ENCODE assay signal across 21 mouse cellular contexts in genomic region chr15:3396149-3396548, GRCm38 (mm10).
DNase-seq lines count a peak whose midpoint lies in the region; ATAC-seq and TF ChIP-seq lines count a peak whose summit lies in the region.
"Had no signal": no experiment of that assay in that cellular context is flagged by ENCODE, and none has a peak within 500 bp of the region (broad histone marks: within the 10 kb centered on the region; RNA-seq: fewer than 3 reads in every experiment).

No protein-coding gene starts in this region.

- H3K9me3 ChIP-seq in heart, postnatal 0 days (replicated peaks; ENCODE audit: control insufficient read depth, low read length) = no peaks in the 10 kb centered on the region; the same call in 1 of the 2 replicates
- H3K9me3 ChIP-seq in lung, embryonic 16.5 days (ENCODE audit: control insufficient read depth, low read length) = no peaks in the 10 kb centered on the region
- H3K9me3 ChIP-seq in lung, postnatal 0 days (ENCODE audit: low read length) = no peaks in the 10 kb centered on the region
- H3K9me3 ChIP-seq: forebrain, embryonic 10.5 days; forebrain, embryonic 13.5 days had no signal

- no peak overlapping the region for H3K9ac ChIP-seq in heart, postnatal 0 days (replicated peaks; ENCODE audit: low read depth, low read length)
- H3K9ac ChIP-seq in lung, embryonic 16.5 days (ENCODE audit: low read length) = no peak overlapping the region
- H3K9ac ChIP-seq in lung, postnatal 0 days (replicated peaks; ENCODE audit: low read depth) = no peak overlapping the region
- H3K9ac ChIP-seq: forebrain, embryonic 13.5 days; hindbrain, embryonic 14.5 days had no signal

- H3K27me3 ChIP-seq in heart, postnatal 0 days (ENCODE audit: control insufficient read depth, insufficient read depth, low read length) = no peaks in the 10 kb centered on the region
- H3K27me3 ChIP-seq in lung, embryonic 16.5 days (ENCODE audit: control insufficient read depth, insufficient read depth, low read depth, low read length) = no peaks in the 10 kb centered on the region
- H3K27me3 ChIP-seq in lung, postnatal 0 days (replicated peaks; ENCODE audit: insufficient read depth, low read length) = no peaks in the 10 kb centered on the region
- H3K27me3 ChIP-seq: forebrain, embryonic 13.5 days had no signal

- TF ChIP-seq EP300 in heart, postnatal 0 days (IDR thresholded peaks at IDR 0.05; ENCODE audit: low read depth) = no peak
- 0 out of 2 replicates have a peak, but pooled peaks have one; percentile 4 for TF ChIP-seq EP300 in lung, postnatal 0 days (IDR thresholded peaks at IDR 0.05)

- H3K36me3 ChIP-seq in heart, postnatal 0 days (replicated peaks; ENCODE audit: control insufficient read depth, insufficient read depth, low read length) = no peaks in the 10 kb centered on the region
- H3K36me3 ChIP-seq in lung, embryonic 16.5 days (ENCODE audit: control insufficient read depth, insufficient read depth, low read length) = no peaks in the 10 kb centered on the region
- no peaks in the 10 kb centered on the region for H3K36me3 ChIP-seq in lung, postnatal 0 days (ENCODE audit: insufficient read depth, low read length)
- H3K36me3 ChIP-seq: forebrain, embryonic 10.5 days had no signal

- H3K27ac ChIP-seq in heart, postnatal 0 days (ENCODE audit: low read depth) = peak overlapping the region; percentile 9; the same call in 1 of the 2 replicates
- peak overlapping the region; percentile 59 for H3K27ac ChIP-seq in lung, embryonic 16.5 days (ENCODE audit: low read length)
- H3K27ac ChIP-seq in lung, postnatal 0 days (ENCODE audit: low read length) = no peak overlapping the region
- H3K27ac ChIP-seq: forebrain, embryonic 10.5 days; forebrain, embryonic 13.5 days; hindbrain, embryonic 14.5 days had no signal

- peaks cover 8% of the 10 kb centered on the region; the same call in 1 of the 2 replicates for H3K4me1 ChIP-seq in heart, postnatal 0 days (ENCODE audit: control insufficient read depth, insufficient read depth)
- H3K4me1 ChIP-seq in lung, embryonic 16.5 days (replicated peaks; ENCODE audit: control insufficient read depth, insufficient read depth, low read length) = peaks cover 18% of the 10 kb centered on the region
- H3K4me1 ChIP-seq in lung, postnatal 0 days (ENCODE audit: insufficient read depth, low read depth, low read length) = peaks cover 8% of the 10 kb centered on the region; the same call in 1 of the 2 replicates
- H3K4me1 ChIP-seq: forebrain, embryonic 13.5 days had no signal

- H3K4me3 ChIP-seq in heart, postnatal 0 days (ENCODE audit: low read depth, low read length) = no peak overlapping the region
- H3K4me3 ChIP-seq in lung, embryonic 16.5 days (ENCODE audit: low read length) = no peak overlapping the region
- no peak overlapping the region for H3K4me3 ChIP-seq in lung, postnatal 0 days (ENCODE audit: low read depth, low read length)
- H3K4me3 ChIP-seq: forebrain, embryonic 10.5 days; forebrain, embryonic 13.5 days had no signal

- no peak overlapping the region for H3K4me2 ChIP-seq in heart, postnatal 0 days (ENCODE audit: low read depth, low read length)
- no peak overlapping the region for H3K4me2 ChIP-seq in lung, embryonic 16.5 days (ENCODE audit: low read depth, low read length)
- H3K4me2 ChIP-seq in lung, postnatal 0 days (replicated peaks; ENCODE audit: low read depth, low read length) = no peak overlapping the region
- H3K4me2 ChIP-seq: forebrain, embryonic 13.5 days; heart, embryonic 11.5 days; hindbrain, embryonic 14.5 days had no signal

- DNase-seq in heart, postnatal 0 days (ENCODE audit: low spot score) = no peak
- no peak for DNase-seq in heart, postnatal 36 days
- DNase-seq in lung, postnatal 4 days = no peak
- DNase-seq in lung, postnatal 0 days (ENCODE audit: low spot score) = peak; percentile 79
- DNase-seq in lung, postnatal 36 days = peak; percentile 51
- no peak for DNase-seq in gastrocnemius, postnatal 14 days
- DNase-seq: adrenal gland, postnatal 10 days; adrenal gland, postnatal 36 days; cerebellum, adult 18-20 months; cerebellum, adult 9-10 months; gastrocnemius, postnatal 10 days; heart, adult 11 months; heart, postnatal 10 days; heart, postnatal 4 days had no signal

- no peak for ATAC-seq in heart, postnatal 0 days (ENCODE audit: insufficient read depth, low read depth)
- peak; percentile 93 for ATAC-seq in lung, embryonic 16.5 days (ENCODE audit: low read depth)
- ATAC-seq in lung, postnatal 0 days = peak; percentile 85
- ATAC-seq: activated CD4-positive, CD25-positive, alpha-beta regulatory T cell, adult 4 months; forebrain, embryonic 13.5 days; forebrain, embryonic 16.5 days had no signal

- 64% methylated on average over 2 of the region's 2 CpGs for WGBS in heart, postnatal 0 days
- WGBS in lung, embryonic 16.5 days = 69% methylated on average over 2 of the region's 2 CpGs
- 57% methylated on average over 2 of the region's 2 CpGs for WGBS in lung, postnatal 0 days

- TF ChIP-seq CTCF in heart, postnatal 0 days (IDR thresholded peaks at IDR 0.05; ENCODE audit: low read depth) = no peak
- no peak for TF ChIP-seq CTCF in lung, postnatal 0 days (IDR thresholded peaks at IDR 0.05)

- intact Hi-C loops in heart, postnatal 36 days (cut with DNase I) = no loop called here
- intact Hi-C loops in gastrocnemius, postnatal 14 days (cut with DNase I; ENCODE audit: low total_unique reads) = no loop called here

Comparison
In these comparisons a context has a peak if more than half of its experiments do, and no peak if none do; other contexts are left out.
1. DNase-seq: peak in lung, postnatal 0 days (single experiment) and lung, postnatal 36 days (single experiment); none in heart, postnatal 0 days (single experiment), heart, postnatal 36 days (0 of 2), lung, postnatal 4 days (0 of 2) and gastrocnemius, postnatal 14 days (single experiment).